Mouse (Mus musculus) midbrain, embryonic 11.5 days (tissue): ENCODE measurements around the gene Gdpd2. TPM values are rescaled to one million over a fixed set of nuclear protein-coding genes. Genes with fewer than 3 reads are reported as not detected.

Experiments
- ATAC-seq: fragments of 200-750 bp; cut with Nextera tagmentation; 2 replicates; pipeline ENCODE4 v1.8.0; 2017; ENCODE audit warnings: moderate TSS enrichment, moderate library complexity; ENCODE audit not compliant: low FRiP score
- DNase-seq: peaks from one replicate; pipeline ENCODE4 v3.0.0; 2015; ENCODE audit warnings: low spot score; ENCODE audit errors: missing footprints
- H3K27ac ChIP-seq: fragments of 300-500 bp; sonication (generic); 2 replicates; pipeline ENCODE4 v1.5.1; 2014; ENCODE audit warnings: low read depth, low read length
- H3K27me3 ChIP-seq: fragments of 300-500 bp; sonication (generic); 2 replicates; pipeline ENCODE4 v1.6.1; 2014; ENCODE audit warnings: mild to moderate bottlenecking, low read length, moderate library complexity, mixed read lengths; ENCODE audit not compliant: control insufficient read depth, insufficient read depth
- H3K36me3 ChIP-seq: fragments of 300-500 bp; sonication (generic); 2 replicates; pipeline ENCODE4 v1.6.1; 2014; ENCODE audit warnings: mild to moderate bottlenecking, low read length, moderate library complexity, mixed read lengths; ENCODE audit not compliant: control insufficient read depth, insufficient read depth
- H3K4me1 ChIP-seq: fragments of 300-500 bp; sonication (generic); 2 replicates; pipeline ENCODE4 v1.6.1; 2014; ENCODE audit warnings: low read length; ENCODE audit not compliant: control insufficient read depth, insufficient read depth
- H3K4me2 ChIP-seq: fragments of 300-500 bp; sonication (generic); 2 replicates; pipeline ENCODE4 v1.6.1; 2014; ENCODE audit warnings: mild to moderate bottlenecking, moderate library complexity
- H3K4me3 ChIP-seq: fragments of 300-500 bp; sonication (generic); 2 replicates; pipeline ENCODE4 v1.5.1; 2014; ENCODE audit warnings: low read depth, low read length
- H3K9ac ChIP-seq: fragments of 300-500 bp; sonication (generic); 2 replicates; pipeline ENCODE4 v1.6.1; 2014; ENCODE audit warnings: low read length
- H3K9me3 ChIP-seq: fragments of 300-500 bp; sonication (generic); 2 replicates; pipeline ENCODE4 v1.6.1; 2016; ENCODE audit warnings: low read length; ENCODE audit not compliant: control insufficient read depth
- WGBS: fragments of 180-500 bp; shearing (Covaris S2); extraction: QIAGEN DNeasy Blood & Tissue Kit; methylation state at CpG from one replicate; pipeline ENCODE4 v1.1.7; 2014; 5-methylcytosine and 5-hydroxymethylcytosine counted together
- polyA plus RNA-seq: library from polyadenylated mRNA; unstranded; fragments of >200 nt; fragmentation: Nextera tagmentation; extraction: Ambion mirVana; gene quantifications from 2 replicates; pipeline ENCODE4 v1.2.1, GENCODE M21; 2014

Gene Gdpd2
- polyA plus RNA-seq, 1 experiment from 2014 or later, result 13.7 TPM

DNA sequence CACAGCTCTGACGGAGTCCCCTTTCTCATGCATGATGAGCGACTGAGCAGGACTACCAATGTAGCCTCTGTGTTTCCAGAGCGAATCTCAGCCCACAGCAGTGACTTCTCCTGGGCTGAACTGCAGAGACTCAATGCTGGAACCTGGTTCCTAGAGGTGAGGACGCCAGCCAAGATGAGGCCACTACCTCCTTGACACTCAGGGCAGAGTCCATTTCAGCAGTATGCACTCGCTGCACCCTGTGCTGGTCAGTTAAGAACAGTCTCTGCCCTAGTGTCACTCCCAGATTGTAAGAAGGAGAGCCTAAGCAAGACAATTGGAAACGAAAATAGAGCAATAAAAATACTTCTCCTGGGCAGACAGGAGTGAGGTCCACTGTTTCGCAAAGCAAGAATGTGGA is 4.7 kb downstream of the Gdpd2 start:
- Histone ChIP-seq H3K27ac (no peak overlapping the region), H3K4me1 (peaks cover 13% of the 10 kb centered on the region; the same call in 1 of the 2 replicates), H3K4me3 (no peak overlapping the region), H3K9ac (no peak overlapping the region), H3K36me3 (no peaks in the 10 kb centered on the region), H3K4me2 (no peak overlapping the region), H3K27me3 (peaks cover 6% of the 10 kb centered on the region), H3K9me3 (no peaks in the 10 kb centered on the region)
- no peak for ATAC-seq
- WGBS, result 79% methylated on average over 7 of the region's 7 CpGs
- DNase-seq, result no peak

DNA sequence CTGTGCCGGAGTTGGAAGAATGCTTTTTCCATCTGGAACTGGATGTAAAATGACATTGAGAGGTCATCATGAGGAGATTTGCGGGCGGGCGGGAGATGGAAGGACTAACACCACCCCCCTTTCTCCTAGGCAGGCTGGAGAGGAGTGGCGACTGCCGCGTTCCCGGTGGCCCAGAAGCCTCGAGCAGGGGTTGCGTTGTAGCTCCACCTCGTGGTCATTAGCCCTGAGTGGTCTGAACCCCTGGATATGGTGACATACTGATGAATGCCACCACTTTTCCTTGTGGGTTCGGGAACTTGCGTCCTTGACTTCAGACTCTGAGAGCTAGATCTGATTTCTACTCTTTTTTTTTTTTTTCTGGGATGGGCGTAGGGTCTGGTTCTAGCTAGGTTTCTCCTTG is 9.2 kb downstream of the Gdpd2 start:
- no peaks in the 10 kb centered on the region for H3K36me3 ChIP-seq
- no peak overlapping the region for H3K9ac ChIP-seq
- no peaks in the 10 kb centered on the region for H3K9me3 ChIP-seq
- H3K4me3 ChIP-seq, result no peak overlapping the region
- DNase-seq (peak; percentile 86), ATAC-seq (peak; percentile 81)
- no peak overlapping the region for H3K27ac ChIP-seq
- peak overlapping the region; percentile 38; the same call in 1 of the 2 replicates for H3K4me2 ChIP-seq
- peaks cover 3% of the 10 kb centered on the region for H3K27me3 ChIP-seq
- WGBS, result 24% methylated on average over 14 of the region's 14 CpGs
- H3K4me1 ChIP-seq, result no peaks in the 10 kb centered on the region; the same call in 1 of the 2 replicates

DNA sequence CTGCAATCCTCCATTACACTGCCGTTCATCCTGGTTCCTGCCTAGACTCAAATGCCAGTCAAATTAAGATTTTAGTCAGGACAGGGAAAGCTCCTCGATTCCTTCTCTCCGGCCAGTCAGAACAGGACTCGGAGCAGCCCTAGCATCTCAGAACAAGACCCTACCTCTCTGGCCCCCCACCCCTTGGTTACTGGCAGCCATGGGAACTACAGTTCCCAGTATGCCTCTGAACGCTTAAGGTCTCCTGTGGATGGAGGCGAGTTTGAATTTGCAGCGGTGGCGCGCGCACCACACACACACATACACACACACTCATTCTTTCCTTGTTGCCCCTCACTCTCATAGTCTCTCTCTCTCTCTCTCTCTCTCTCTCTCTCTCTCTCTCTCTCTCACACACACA is 9.8 kb downstream of the Gdpd2 start:
- H3K4me2 ChIP-seq, result peak overlapping the region; percentile 38
- no peaks in the 10 kb centered on the region for H3K36me3 ChIP-seq
- H3K9me3 ChIP-seq, result no peaks in the 10 kb centered on the region
- peaks cover 3% of the 10 kb centered on the region for H3K27me3 ChIP-seq
- WGBS, result 22% methylated on average over 10 of the region's 10 CpGs
- no peak overlapping the region for H3K9ac ChIP-seq
- DNase-seq (no peak), ATAC-seq (peak; percentile 66; the same call in 1 of the 2 replicates)
- no peaks in the 10 kb centered on the region; the same call in 1 of the 2 replicates for H3K4me1 ChIP-seq
- H3K4me3 ChIP-seq, result 0 out of 2 replicates have a peak overlapping the region, but pooled peaks have one; percentile 4
- no peak overlapping the region for H3K27ac ChIP-seq

DNA sequence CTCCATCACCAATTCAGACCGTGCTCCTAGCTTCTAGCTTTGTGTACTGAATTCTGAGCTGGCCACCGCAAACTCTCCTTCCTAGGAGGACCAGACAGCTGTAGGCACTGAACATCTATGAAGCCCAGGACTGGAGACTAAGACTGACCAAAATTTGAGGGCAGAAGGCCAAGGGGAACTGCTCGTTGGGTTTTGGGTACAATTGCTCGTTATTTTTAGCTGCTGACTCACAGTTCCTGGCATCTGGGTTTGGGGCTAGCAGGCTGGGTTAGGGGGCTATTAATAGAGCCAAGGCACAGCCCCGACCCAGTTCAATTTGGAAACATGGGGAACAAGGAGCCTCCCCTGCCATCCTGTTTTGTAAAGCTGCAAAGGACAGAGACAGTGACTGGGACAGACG is 11.1 kb downstream of the Gdpd2 start:
- H3K4me3 ChIP-seq, result no peak overlapping the region
- no peaks in the 10 kb centered on the region; the same call in 1 of the 2 replicates for H3K4me1 ChIP-seq
- ATAC-seq (no peak), DNase-seq (no peak)
- H3K4me2 ChIP-seq, result no peak overlapping the region
- H3K9ac ChIP-seq, result no peak overlapping the region
- no peaks in the 10 kb centered on the region for H3K36me3 ChIP-seq
- WGBS, result 62% methylated on average over 6 of the region's 6 CpGs
- H3K9me3 ChIP-seq, result no peaks in the 10 kb centered on the region
- no peak overlapping the region for H3K27ac ChIP-seq
- peaks cover 3% of the 10 kb centered on the region for H3K27me3 ChIP-seq

DNA sequence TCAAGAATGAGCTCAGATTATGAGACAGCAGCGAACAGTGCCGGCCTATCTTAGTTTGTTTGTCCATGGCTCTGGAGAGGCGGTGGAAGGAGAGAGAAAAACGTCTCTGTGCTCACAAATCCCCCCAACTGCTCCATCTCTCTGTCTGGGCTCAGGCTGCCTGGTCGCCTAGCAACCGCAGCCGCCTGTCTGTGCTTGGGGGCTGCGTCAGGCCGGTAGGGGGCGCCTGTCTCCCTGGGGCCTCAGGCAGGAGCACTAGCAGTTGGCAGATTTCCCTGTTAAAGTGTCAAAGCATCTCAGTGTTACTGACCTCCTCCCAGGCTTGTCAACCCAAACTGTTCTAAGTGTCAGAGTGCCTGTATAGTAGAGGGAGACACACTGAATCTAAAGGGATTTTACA is 12.3 kb downstream of the Gdpd2 start:
- no peak overlapping the region for H3K9ac ChIP-seq
- H3K36me3 ChIP-seq, result no peaks in the 10 kb centered on the region
- H3K9me3 ChIP-seq, result no peaks in the 10 kb centered on the region
- no peak overlapping the region for H3K27ac ChIP-seq
- no peaks in the 10 kb centered on the region; the same call in 1 of the 2 replicates for H3K4me1 ChIP-seq
- peak; percentile 94 for DNase-seq
- H3K4me3 ChIP-seq, result no peak overlapping the region
- peak; percentile 80 for ATAC-seq
- WGBS, result 8% methylated on average over 10 of the region's 10 CpGs
- H3K27me3 ChIP-seq, result peaks cover 3% of the 10 kb centered on the region; the same call in 1 of the 2 replicates
- H3K4me2 ChIP-seq, result no peak overlapping the region

DNA sequence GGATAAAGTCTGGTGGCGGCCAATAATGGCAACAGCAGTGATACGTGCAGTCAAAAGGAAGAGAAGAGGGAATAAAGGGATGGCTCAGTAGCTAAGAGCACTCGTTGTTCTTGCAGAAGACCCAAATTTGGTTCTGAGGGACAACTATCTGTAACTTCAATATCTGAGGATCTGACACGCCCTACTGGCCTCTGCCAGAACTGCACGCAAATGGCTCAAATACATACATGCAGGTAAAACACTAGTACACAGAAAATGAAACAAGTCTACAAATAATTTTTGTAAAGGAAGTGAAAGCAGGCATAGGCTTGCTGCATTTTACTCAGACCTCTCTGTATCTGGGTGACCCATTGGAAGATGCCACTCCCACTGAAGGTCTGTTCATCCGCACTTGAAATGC is 36.2 kb downstream of the Gdpd2 start:
- Histone ChIP-seq H3K27ac (no peak overlapping the region), H3K36me3 (no peaks in the 10 kb centered on the region), H3K4me3 (no peak overlapping the region), H3K27me3 (peaks cover 3% of the 10 kb centered on the region; the same call in 1 of the 2 replicates), H3K4me2 (no peak overlapping the region), H3K4me1 (peaks cover 5% of the 10 kb centered on the region; the same call in 1 of the 2 replicates), H3K9me3 (no peaks in the 10 kb centered on the region), H3K9ac (no peak overlapping the region)
- DNase-seq, result no peak
- no peak for ATAC-seq
- 85% methylated on average over 6 of the region's 6 CpGs for WGBS

DNA sequence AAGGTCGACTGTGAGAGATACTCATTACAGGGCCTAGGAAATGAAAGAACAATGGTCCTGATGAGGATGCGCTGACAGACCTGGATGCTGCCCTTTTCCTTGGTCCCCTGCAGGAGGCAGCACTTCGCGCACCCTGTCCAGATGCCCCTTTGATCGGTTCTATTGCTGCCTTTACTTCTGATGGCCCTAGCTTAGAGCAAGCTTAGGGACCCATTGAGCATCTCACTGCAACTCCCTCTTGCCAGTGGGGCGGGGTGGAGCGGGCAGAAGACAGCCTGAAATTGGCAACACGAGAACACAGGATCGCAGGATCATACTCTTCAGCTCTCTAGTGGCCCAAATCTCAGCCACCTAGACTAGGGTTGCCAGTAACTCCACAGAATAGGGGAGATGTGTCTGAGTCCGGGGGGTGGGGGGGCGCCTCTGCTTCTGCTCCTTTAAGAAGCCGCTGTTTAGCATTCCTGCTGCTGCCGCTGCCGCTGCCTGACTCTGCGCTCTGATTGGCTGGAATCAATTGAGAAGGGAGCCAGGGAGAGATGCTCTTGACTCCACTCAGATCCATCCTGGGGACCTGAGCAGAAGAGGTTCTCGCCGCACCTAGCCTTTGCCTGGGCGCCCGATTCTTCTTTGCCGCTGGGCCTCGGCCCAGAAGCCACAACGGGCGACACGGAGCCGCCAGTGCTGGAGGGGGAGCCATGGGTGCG is 37.7 kb downstream of the Gdpd2 start, which contains the start of gene Dlg3:
TSS of gene Dlg3 (plus strand) at position 542 of the 704 bp plus-strand sequence.
- no peaks in the 10 kb centered on the region for H3K9me3 ChIP-seq
- H3K27me3 ChIP-seq, result peaks cover 3% of the 10 kb centered on the region; the same call in 1 of the 2 replicates
- ATAC-seq (peak; percentile 93), DNase-seq (peak; percentile 91)
- WGBS, result 21% methylated on average over 26 of the region's 26 CpGs
- peak within 1 kb of the TSS; percentile 76 for H3K4me2 ChIP-seq
- H3K9ac ChIP-seq, result peak within 1 kb of the TSS; percentile 59
- H3K27ac ChIP-seq, result no peak within 1 kb of the TSS
- peak within 1 kb of the TSS; percentile 53 for H3K4me3 ChIP-seq
- H3K4me1 ChIP-seq, result peaks cover 5% of the 10 kb centered on the region; the same call in 1 of the 2 replicates
- no peaks in the 10 kb centered on the region for H3K36me3 ChIP-seq

- 28% methylated on average over 29 of the region's 36 CpGs for WGBS
- DNase-seq (no peak), ATAC-seq (peak; percentile 74)
- Histone ChIP-seq H3K4me2 (peak overlapping the region; percentile 76), H3K4me1 (peaks cover 5% of the 10 kb centered on the region; the same call in 1 of the 2 replicates), H3K36me3 (no peaks in the 10 kb centered on the region), H3K9me3 (no peaks in the 10 kb centered on the region), H3K9ac (peak overlapping the region; percentile 59), H3K4me3 (peak overlapping the region; percentile 53), H3K27ac (no peak overlapping the region), H3K27me3 (peaks cover 3% of the 10 kb centered on the region; the same call in 1 of the 2 replicates)
These were observed 38.4 kb downstream of the Gdpd2 start for GRCm38 (mm10) chrX:100767885-100768626.

DNA sequence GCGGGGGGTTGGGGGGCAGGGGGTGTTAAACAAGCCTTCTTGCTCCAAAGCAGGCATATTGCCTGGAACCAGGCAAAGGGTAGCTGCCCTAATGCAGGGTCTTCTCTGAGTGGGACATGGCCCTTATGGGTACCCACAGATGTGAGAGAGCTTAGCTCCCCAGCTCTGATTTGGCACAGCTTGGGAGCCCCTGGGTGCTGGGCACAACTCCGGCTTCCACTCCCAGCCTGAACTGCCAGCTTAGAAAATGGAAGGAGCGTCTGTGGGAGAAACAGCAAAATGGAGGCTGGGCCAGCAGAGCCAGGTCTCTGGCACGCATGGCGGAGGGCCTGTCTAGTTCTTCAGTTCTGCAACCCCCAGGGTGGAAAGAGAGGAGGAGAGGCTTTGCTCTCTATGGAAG is 39.6 kb downstream of the Gdpd2 start:
- Histone ChIP-seq H3K9ac (no peak overlapping the region), H3K4me2 (no peak overlapping the region), H3K27me3 (peaks cover 3% of the 10 kb centered on the region; the same call in 1 of the 2 replicates), H3K4me1 (peaks cover 5% of the 10 kb centered on the region; the same call in 1 of the 2 replicates), H3K9me3 (no peaks in the 10 kb centered on the region), H3K36me3 (no peaks in the 10 kb centered on the region), H3K4me3 (no peak overlapping the region; the same call in 1 of the 2 replicates), H3K27ac (no peak overlapping the region)
- DNase-seq, result no peak
- no peak for ATAC-seq
- WGBS, result 87% methylated on average over 5 of the region's 5 CpGs
